Mouse (Mus musculus) ES-E14 (cell line): ENCODE measurements around the gene Ivd.

ENCODE experiments used
- CHD2 ChIP-seq: IDR thresholded peaks from 2 replicates; pipeline ENCODE4 v1.6.1; 2014; ENCODE audit warnings: mild to moderate bottlenecking, low read depth, low read length, inconsistent platforms
- HCFC1 ChIP-seq: IDR thresholded peaks from 2 replicates; pipeline ENCODE4 v1.6.1; 2012; ENCODE audit warnings: low read length, inconsistent platforms, borderline replicate concordance; ENCODE audit not compliant: insufficient read depth
- MAFK ChIP-seq: IDR thresholded peaks from 2 replicates; pipeline ENCODE4 v1.6.1; 2014; ENCODE audit warnings: mild to moderate bottlenecking, low read depth, low read length, inconsistent platforms; ENCODE audit not compliant: insufficient read depth
- ZC3H11A ChIP-seq: IDR thresholded peaks from 2 replicates; pipeline ENCODE4 v1.6.1; 2012; ENCODE audit warnings: low read depth, mild to moderate bottlenecking, inconsistent platforms, low read length, borderline replicate concordance
- ZNF384 ChIP-seq: IDR thresholded peaks from 2 replicates; pipeline ENCODE4 v1.6.1; 2012; ENCODE audit warnings: low read depth, low read length, inconsistent platforms

- TF ChIP-seq CHD2 (no peak), ZC3H11A (no peak), MAFK (no peak), ZNF384 (no peak), HCFC1 (no peak)
Measured at GRCm38 (mm10) chr2:118822800-118823199, 39.0 kb upstream of the Ivd start.
